Mouse (Mus musculus) C2C12 (cell line): ENCODE data around the gene Cpa5. TPM values are rescaled to one million over a fixed set of nuclear protein-coding genes. Genes with fewer than 3 reads are reported as not detected.

Experiments
- H3K27me3 ChIP-seq: one replicate; pipeline ENCODE4 v1.6.1; 2011; ENCODE audit not compliant: control insufficient read depth, insufficient read depth, insufficient read length
- H3K36me3 ChIP-seq: one replicate; pipeline ENCODE4 v1.6.1; 2011; ENCODE audit not compliant: control insufficient read depth, insufficient read depth
- H3K4me3 ChIP-seq: one replicate; pipeline ENCODE4 v1.5.1; 2011; ENCODE audit warnings: mild to moderate bottlenecking, control low read depth; ENCODE audit not compliant: poor library complexity, insufficient read depth, severe bottlenecking
- H3K79me2 ChIP-seq: one replicate; pipeline ENCODE4 v1.6.1; 2011; ENCODE audit not compliant: control insufficient read depth, insufficient read depth
- H3K79me3 ChIP-seq: one replicate; pipeline ENCODE4 v1.6.1; 2011; ENCODE audit warnings: low read depth, control low read depth
- H3ac ChIP-seq: one replicate; pipeline ENCODE3; 2011; ENCODE audit warnings: low read depth; ENCODE audit not compliant: control insufficient read depth, insufficient read length
- CEBPB ChIP-seq: IDR thresholded peaks from one replicate; pipeline ENCODE4 v1.6.1; 2011; ENCODE audit warnings: low read depth, mild to moderate bottlenecking, control low read depth, moderate library complexity
- CTCF ChIP-seq: IDR thresholded peaks from one replicate; pipeline ENCODE4 v1.5.1; 2011; ENCODE audit not compliant: control insufficient read depth, insufficient read depth, insufficient read length
- FOSL1 ChIP-seq: IDR thresholded peaks from one replicate; pipeline ENCODE4 v1.8.0; 2011; ENCODE audit warnings: mild to moderate bottlenecking, low read length; ENCODE audit not compliant: poor library complexity, insufficient read depth, severe bottlenecking
- MAX ChIP-seq: IDR thresholded peaks from one replicate; pipeline ENCODE4 v1.6.1; 2011; ENCODE audit warnings: mild to moderate bottlenecking, control low read depth
- MYOD1 ChIP-seq: IDR thresholded peaks from one replicate; pipeline ENCODE4 v1.6.1; 2011; ENCODE audit warnings: low read depth; ENCODE audit not compliant: control insufficient read depth, insufficient read length
- MYOG ChIP-seq: IDR thresholded peaks from one replicate; pipeline ENCODE4 v1.6.1; 2011; ENCODE audit not compliant: control insufficient read depth, insufficient read length; ENCODE audit errors: extremely low read depth
- USF1 ChIP-seq: IDR thresholded peaks from one replicate; pipeline ENCODE4 v1.6.1; 2011; ENCODE audit warnings: low read depth, mild to moderate bottlenecking, control low read depth, moderate library complexity
- polyA plus RNA-seq: library from polyadenylated mRNA; unstranded; fragments of >200 nt; fragmentation: generic; extraction: Trizol; gene quantifications from one replicate; pipeline ENCODE4 v1.2.1, GENCODE M21; 2012; ENCODE audit warnings: missing spikeins

Cpa5 gene
- polyA plus RNA-seq, 1 experiment: not detected

DNA sequence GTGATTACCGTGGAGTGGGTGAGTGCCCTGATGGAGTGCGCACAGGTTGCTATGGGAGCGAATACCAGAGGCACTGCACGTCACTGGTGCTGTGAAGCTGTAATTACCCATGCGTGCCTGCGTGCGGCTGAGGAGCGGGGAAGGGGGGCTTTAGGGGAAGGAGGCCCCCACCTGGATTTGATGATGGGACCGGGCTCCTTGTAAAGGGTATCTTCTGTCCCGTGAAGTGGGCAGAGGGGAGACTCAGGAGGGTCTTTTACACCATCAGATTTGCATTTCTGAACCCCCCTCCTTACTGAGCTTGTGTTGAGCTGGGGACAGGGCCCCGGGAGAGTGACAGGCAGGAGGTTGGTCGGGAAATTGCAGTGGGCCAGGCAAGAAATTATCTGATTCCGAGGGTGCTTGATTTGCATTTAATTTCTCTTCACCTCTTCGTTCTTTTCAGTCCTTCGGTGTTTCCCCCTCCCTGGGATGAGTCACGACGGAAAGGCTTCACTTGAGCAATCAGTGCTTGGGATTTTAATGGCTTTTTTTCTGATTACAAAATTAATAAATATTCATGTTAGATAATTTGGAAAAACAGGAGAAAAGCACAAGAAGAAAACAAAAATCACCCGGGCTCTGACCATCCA is 7.3 kb downstream of the Cpa5 start:
- Histone ChIP-seq H3K79me3 (no peaks in the 10 kb centered on the region), H3K27me3 (no peaks in the 10 kb centered on the region), H3K79me2 (no peaks in the 10 kb centered on the region), H3ac (no peak overlapping the region), H3K4me3 (no peak overlapping the region), H3K36me3 (no peaks in the 10 kb centered on the region)
- TF ChIP-seq CEBPB (no peak), FOSL1 (no peak), USF1 (no peak), MYOG (no peak), MYOD1 (no peak)

DNA sequence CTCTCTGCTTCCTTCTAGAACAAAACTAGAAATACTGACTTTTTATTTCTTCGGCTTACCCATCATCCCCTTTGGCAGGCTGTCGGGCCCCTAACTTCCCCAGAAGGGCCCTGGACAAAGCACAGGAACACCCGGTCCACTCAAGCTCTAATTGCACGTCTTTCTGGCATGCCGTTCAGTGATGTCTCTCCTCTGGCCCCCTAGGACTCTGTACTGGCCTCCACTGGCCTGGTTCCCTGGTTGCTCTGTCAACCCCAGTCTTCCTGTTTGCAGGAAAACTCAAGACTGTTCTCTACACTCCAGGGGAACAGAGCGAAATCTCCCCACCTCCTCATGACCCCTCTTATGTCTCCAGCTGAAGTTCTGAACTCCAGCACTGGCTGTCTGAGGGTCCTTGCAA is 7.9 kb downstream of the Cpa5 start:
- H3ac ChIP-seq: no peak overlapping the region
- H3K79me2 ChIP-seq: no peaks in the 10 kb centered on the region
- no peaks in the 10 kb centered on the region for H3K79me3 ChIP-seq
- H3K27me3 ChIP-seq: no peaks in the 10 kb centered on the region
- no peaks in the 10 kb centered on the region for H3K36me3 ChIP-seq
- H3K4me3 ChIP-seq: no peak overlapping the region
- TF ChIP-seq MYOG: no peak
- TF ChIP-seq CTCF: no peak
- no peak for TF ChIP-seq MYOD1
- no peak for TF ChIP-seq USF1
- no peak for TF ChIP-seq MAX
- no peak for TF ChIP-seq CEBPB
- no peak for TF ChIP-seq FOSL1

DNA sequence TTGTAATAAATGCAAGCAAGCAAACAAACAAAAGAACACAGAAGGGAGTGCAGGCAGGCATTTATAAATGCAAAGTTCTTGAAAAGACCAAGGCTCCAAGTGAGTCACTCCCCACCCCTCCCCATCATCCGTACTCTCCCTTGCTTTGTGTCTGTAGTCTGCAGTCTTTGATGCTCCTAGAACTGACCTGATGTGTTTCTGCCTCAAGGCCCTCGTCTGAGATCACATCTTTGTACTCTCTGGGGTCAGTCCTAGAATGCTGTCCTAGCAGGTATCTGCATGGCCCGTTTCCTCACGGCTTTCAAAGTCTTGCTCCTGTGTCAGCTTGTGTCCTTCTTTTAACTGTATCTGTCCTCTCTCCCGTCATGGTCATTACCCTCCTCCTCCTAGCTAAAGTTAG is 8.8 kb downstream of the Cpa5 start:
- Histone ChIP-seq H3ac (no peak overlapping the region), H3K4me3 (no peak overlapping the region), H3K36me3 (no peaks in the 10 kb centered on the region), H3K79me2 (no peaks in the 10 kb centered on the region), H3K27me3 (no peaks in the 10 kb centered on the region), H3K79me3 (no peaks in the 10 kb centered on the region)
- TF ChIP-seq FOSL1 (no peak), MYOD1 (no peak), MAX (no peak), MYOG (no peak), CTCF (no peak)

DNA sequence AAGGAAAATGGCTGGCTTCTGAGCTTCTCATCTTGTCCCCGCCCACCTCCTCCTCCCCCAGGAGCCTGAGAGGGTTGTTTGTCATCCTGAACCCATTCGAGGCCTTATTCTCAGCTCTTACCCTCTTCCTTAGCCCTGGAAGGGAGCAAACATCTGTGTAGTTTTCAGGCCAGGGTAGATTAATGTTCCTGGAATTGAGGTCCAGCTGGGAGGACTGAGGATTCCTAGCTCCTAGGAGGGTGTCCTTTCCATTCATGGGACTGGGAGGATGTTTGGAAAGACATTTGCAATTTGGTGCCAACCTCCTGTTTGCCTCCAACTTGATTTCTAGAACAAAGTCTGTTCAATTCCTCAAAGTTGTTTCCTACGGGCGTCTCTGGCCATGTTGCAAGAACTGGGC is 9.8 kb downstream of the Cpa5 start:
- no peaks in the 10 kb centered on the region for H3K36me3 ChIP-seq
- no peaks in the 10 kb centered on the region for H3K79me3 ChIP-seq
- no peaks in the 10 kb centered on the region for H3K27me3 ChIP-seq
- TF ChIP-seq FOSL1 (no peak), MYOD1 (no peak), CTCF (no peak), CEBPB (no peak), MYOG (no peak), MAX (no peak), USF1 (no peak)
- H3ac ChIP-seq: no peak overlapping the region
- no peaks in the 10 kb centered on the region for H3K79me2 ChIP-seq
- no peak overlapping the region for H3K4me3 ChIP-seq

DNA sequence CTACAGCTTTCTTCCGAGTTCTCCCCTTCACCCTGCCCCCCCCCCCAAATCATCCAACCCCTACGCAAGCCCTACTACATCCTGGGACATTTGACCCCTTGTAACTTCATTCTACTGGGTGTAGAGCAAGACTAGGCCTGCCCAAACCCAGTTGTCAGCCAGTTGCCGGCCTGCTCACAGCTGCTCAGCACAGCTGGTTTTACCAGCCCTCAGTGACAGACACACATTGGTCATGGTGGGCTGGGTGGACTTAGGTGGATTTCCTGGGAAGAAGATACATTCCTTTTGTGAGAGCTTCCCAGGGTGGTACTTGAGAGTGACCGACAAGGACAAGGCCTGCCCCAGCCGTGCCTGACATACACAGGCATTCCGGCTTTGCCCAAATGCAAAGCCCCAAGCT is 10.2 kb downstream of the Cpa5 start:
- H3K79me2 ChIP-seq: no peaks in the 10 kb centered on the region
- H3ac ChIP-seq: no peak overlapping the region
- H3K4me3 ChIP-seq: no peak overlapping the region
- TF ChIP-seq USF1: no peak
- no peak for TF ChIP-seq CTCF
- no peak for TF ChIP-seq CEBPB
- TF ChIP-seq MYOG: no peak
- H3K36me3 ChIP-seq: no peaks in the 10 kb centered on the region
- H3K27me3 ChIP-seq: no peaks in the 10 kb centered on the region
- no peaks in the 10 kb centered on the region for H3K79me3 ChIP-seq

DNA sequence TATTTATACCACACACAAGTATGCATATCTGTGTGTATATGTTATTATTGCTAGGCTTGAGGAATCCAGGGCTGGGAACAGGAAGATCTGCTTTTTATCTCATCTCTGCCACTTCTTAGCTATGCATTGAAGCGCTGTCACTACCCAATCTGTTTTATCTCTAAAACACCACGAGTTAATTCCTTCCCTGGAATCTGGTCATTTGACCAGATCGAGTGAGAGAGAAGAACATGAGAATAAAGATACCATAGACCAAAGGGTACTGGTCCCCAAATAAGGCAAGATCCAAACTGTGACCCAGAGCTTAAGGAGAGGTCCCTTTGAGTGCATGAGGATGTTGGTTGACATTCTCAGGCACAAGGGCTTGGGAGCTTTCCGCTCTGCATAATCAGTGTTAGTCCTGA is 11.2 kb downstream of the Cpa5 start:
- Histone ChIP-seq H3K79me3 (no peaks in the 10 kb centered on the region), H3K27me3 (no peaks in the 10 kb centered on the region), H3K36me3 (no peaks in the 10 kb centered on the region), H3K79me2 (no peaks in the 10 kb centered on the region), H3K4me3 (no peak overlapping the region), H3ac (no peak overlapping the region)
- TF ChIP-seq CEBPB (no peak), MYOD1 (no peak), MAX (no peak), USF1 (no peak), FOSL1 (no peak), MYOG (no peak), CTCF (no peak)
